ENCODE assay signal across 8 mouse cellular contexts in genomic region chr1:38862213-38862612, GRCm38 (mm10). TPM values are rescaled to one million over a fixed set of nuclear protein-coding genes. Genes with fewer than 3 reads are reported as not detected.
DNase-seq lines count a peak whose midpoint lies in the region; ATAC-seq lines count a peak whose summit lies in the region.

No protein-coding gene starts in this region.

- no peak overlapping the region for H3K27ac ChIP-seq in liver, embryonic 12.5 days

- H3K36me3 ChIP-seq in liver, embryonic 12.5 days, result no peaks in the 10 kb centered on the region

- no peak for ATAC-seq in CD4-positive, CD25-positive, alpha-beta regulatory T cell, adult 4 months
- no peak for ATAC-seq in liver, embryonic 12.5 days
- ATAC-seq in erythroid progenitor cell, adult 5-6 weeks (replicated peaks; ENCODE audit: low FRiP score, poor library complexity, severe bottlenecking), result peak; percentile 59
- no peak for ATAC-seq in monocyte, adult 5-6 weeks (replicated peaks; ENCODE audit: insufficient number of reproducible peaks, low FRiP score, low TSS enrichment, poor library complexity, severe bottlenecking)

- no peaks in the 10 kb centered on the region for H3K9me3 ChIP-seq in liver, embryonic 12.5 days (replicated peaks)

- DNase-seq in CD4-positive, CD25-positive, alpha-beta regulatory T cell, adult 2 months (ENCODE audit: low read depth, low spot score), result peak; percentile 69
- peak; percentile 16 for DNase-seq in liver
- DNase-seq in adrenal gland, postnatal 10 days, result peak; percentile 61
- peak; percentile 64 for DNase-seq in naive thymus-derived CD4-positive, alpha-beta T cell, adult 2 months (ENCODE audit: low read depth)

- H3K4me2 ChIP-seq in liver, embryonic 12.5 days, result no peak overlapping the region

- H3K9ac ChIP-seq in liver, embryonic 12.5 days, result no peak overlapping the region

- H3K4me1 ChIP-seq in liver, embryonic 12.5 days, result no peaks in the 10 kb centered on the region

- WGBS in liver, embryonic 12.5 days (ENCODE audit: insufficient replicate concordance), result 8% methylated on average over 4 of the region's 4 CpGs

- no peak overlapping the region for H3K4me3 ChIP-seq in liver, embryonic 12.5 days

- no peaks in the 10 kb centered on the region for H3K27me3 ChIP-seq in liver, embryonic 12.5 days (replicated peaks)

RNA-seq across cellular contexts. Expression of gene Lonrf2, which starts 25.7 kb away (rescaled TPM):
- not detected for polyA plus RNA-seq in CD4-positive, CD25-positive, alpha-beta regulatory T cell, adult 4 months (2017; shearing (Covaris generic))
- 0.15 and 0.31 TPM in 2 replicates for polyA plus RNA-seq in liver, embryonic 12.5 days (2016; fragmentation: Nextera tagmentation; extraction: Ambion mirVana)
- 1 to 10 TPM; 4.3 to 6.7 TPM for total RNA-seq in adrenal gland, postnatal 10 days (2021)
- 1.1 TPM in 1 of 2 replicates, not detected in the other for total RNA-seq in erythroid progenitor cell, adult 5-6 weeks (2015; ENCODE audit: low replicate concordance)
- total RNA-seq in erythroid progenitor cell, adult 5-6 weeks (2017; ENCODE audit: low replicate concordance), result under 0.01 and 0.26 TPM in 2 replicates
- not detected in 3 replicates for total RNA-seq in monocyte, adult 5-6 weeks (2017)

RNA-seq across cellular contexts. Expression of gene Chst10, which starts 35.7 kb away (rescaled TPM):
- polyA plus RNA-seq in CD4-positive, CD25-positive, alpha-beta regulatory T cell, adult 4 months (2017; shearing (Covaris generic)), result 10 to 100 TPM; 22.2 to 27.2 TPM
- 0.61 and 0.86 TPM in 2 replicates for polyA plus RNA-seq in liver, embryonic 12.5 days (2016; fragmentation: Nextera tagmentation; extraction: Ambion mirVana)
- total RNA-seq in adrenal gland, postnatal 10 days (2021), result 1 to 10 TPM; 1.5 to 2.5 TPM
- total RNA-seq in erythroid progenitor cell, adult 5-6 weeks (2015; ENCODE audit: low replicate concordance), result 24.1 and 38.1 TPM in 2 replicates
- total RNA-seq in erythroid progenitor cell, adult 5-6 weeks (2017; ENCODE audit: low replicate concordance), result 27.5 and 37.8 TPM in 2 replicates
- total RNA-seq in monocyte, adult 5-6 weeks (2017), result 1.3 to 2.5 TPM (median 1.3 TPM) in 3 replicates

Comparison
In these comparisons a context has a peak if more than half of its experiments do, and no peak if none do; other contexts are left out.
1. DNase-seq: peak in every context shown above with its lines; median percentile 69 in CD4-positive, CD25-positive, alpha-beta regulatory T cell, adult 2 months; 64 in naive thymus-derived CD4-positive, alpha-beta T cell, adult 2 months; 61 in adrenal gland, postnatal 10 days; 16 in liver.